Mouse (Mus musculus) midbrain, embryonic 11.5 days (tissue): Measurements from ENCODE around the gene Magi3. TPM values are rescaled to one million over a fixed set of nuclear protein-coding genes. Genes with fewer than 3 reads are reported as not detected.

Source experiments
- ATAC-seq: fragments of 200-750 bp; cut with Nextera tagmentation; 2 replicates; pipeline ENCODE4 v1.8.0; 2017; ENCODE audit warnings: moderate TSS enrichment, moderate library complexity; ENCODE audit not compliant: low FRiP score
- DNase-seq: peaks from one replicate; pipeline ENCODE4 v3.0.0; 2015; ENCODE audit warnings: low spot score; ENCODE audit errors: missing footprints
- H3K27ac ChIP-seq: fragments of 300-500 bp; sonication (generic); 2 replicates; pipeline ENCODE4 v1.5.1; 2014; ENCODE audit warnings: low read depth, low read length
- H3K27me3 ChIP-seq: fragments of 300-500 bp; sonication (generic); 2 replicates; pipeline ENCODE4 v1.6.1; 2014; ENCODE audit warnings: mild to moderate bottlenecking, low read length, moderate library complexity, mixed read lengths; ENCODE audit not compliant: control insufficient read depth, insufficient read depth
- H3K36me3 ChIP-seq: fragments of 300-500 bp; sonication (generic); 2 replicates; pipeline ENCODE4 v1.6.1; 2014; ENCODE audit warnings: mild to moderate bottlenecking, low read length, moderate library complexity, mixed read lengths; ENCODE audit not compliant: control insufficient read depth, insufficient read depth
- H3K4me1 ChIP-seq: fragments of 300-500 bp; sonication (generic); 2 replicates; pipeline ENCODE4 v1.6.1; 2014; ENCODE audit warnings: low read length; ENCODE audit not compliant: control insufficient read depth, insufficient read depth
- H3K4me2 ChIP-seq: fragments of 300-500 bp; sonication (generic); 2 replicates; pipeline ENCODE4 v1.6.1; 2014; ENCODE audit warnings: mild to moderate bottlenecking, moderate library complexity
- H3K4me3 ChIP-seq: fragments of 300-500 bp; sonication (generic); 2 replicates; pipeline ENCODE4 v1.5.1; 2014; ENCODE audit warnings: low read depth, low read length
- H3K9ac ChIP-seq: fragments of 300-500 bp; sonication (generic); 2 replicates; pipeline ENCODE4 v1.6.1; 2014; ENCODE audit warnings: low read length
- H3K9me3 ChIP-seq: fragments of 300-500 bp; sonication (generic); 2 replicates; pipeline ENCODE4 v1.6.1; 2016; ENCODE audit warnings: low read length; ENCODE audit not compliant: control insufficient read depth
- WGBS: fragments of 180-500 bp; shearing (Covaris S2); extraction: QIAGEN DNeasy Blood & Tissue Kit; methylation state at CpG from one replicate; pipeline ENCODE4 v1.1.7; 2014; 5-methylcytosine and 5-hydroxymethylcytosine counted together
- polyA plus RNA-seq: library from polyadenylated mRNA; unstranded; fragments of >200 nt; fragmentation: Nextera tagmentation; extraction: Ambion mirVana; gene quantifications from 2 replicates; pipeline ENCODE4 v1.2.1, GENCODE M21; 2014

Gene Magi3
- polyA plus RNA-seq, 1 experiment from 2014 or later = 4.2 TPM

- no peaks in the 10 kb centered on the region for H3K27me3 ChIP-seq
- H3K4me1 ChIP-seq = no peaks in the 10 kb centered on the region
- H3K36me3 ChIP-seq = no peaks in the 10 kb centered on the region
- no peak overlapping the region for H3K4me3 ChIP-seq
- no peak overlapping the region for H3K27ac ChIP-seq
- no peak overlapping the region for H3K9ac ChIP-seq
- no peak overlapping the region for H3K4me2 ChIP-seq
- no peak for DNase-seq
- H3K9me3 ChIP-seq = no peaks in the 10 kb centered on the region
- no peak for ATAC-seq
Observed at GRCm38 (mm10) chr3:104101249-104101648, 118.9 kb downstream of the Magi3 start.

- H3K9me3 ChIP-seq = no peaks in the 10 kb centered on the region
- H3K36me3 ChIP-seq = no peaks in the 10 kb centered on the region
- no peak for ATAC-seq
- H3K27ac ChIP-seq = no peak overlapping the region
- no peak overlapping the region for H3K4me2 ChIP-seq
- no peaks in the 10 kb centered on the region for H3K27me3 ChIP-seq
- WGBS = 72% methylated on average over 3 of the region's 3 CpGs
- H3K9ac ChIP-seq = no peak overlapping the region
- H3K4me3 ChIP-seq = no peak overlapping the region
- H3K4me1 ChIP-seq = no peaks in the 10 kb centered on the region
- no peak for DNase-seq
Observed at GRCm38 (mm10) chr3:104095936-104096335, 124.2 kb downstream of the Magi3 start.

DNA sequence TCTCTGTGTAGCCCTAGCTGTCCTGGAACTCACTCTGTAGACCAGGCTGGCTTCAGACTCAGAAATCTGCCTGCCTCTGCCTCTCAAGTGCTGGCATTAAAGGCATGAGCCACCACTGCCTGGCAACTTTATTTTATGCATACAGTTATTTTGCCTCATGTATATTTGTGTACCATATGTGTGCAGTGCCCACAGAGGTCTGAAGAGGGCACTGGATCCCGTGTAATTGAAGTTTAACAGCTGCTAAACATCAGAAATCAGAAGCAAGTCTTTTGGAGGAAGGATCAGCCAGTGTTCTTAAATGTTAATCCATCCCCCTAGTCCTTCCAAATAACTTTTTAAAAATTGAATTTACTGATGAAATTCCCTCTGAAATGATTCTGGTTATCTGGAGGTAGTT lies 125.5 kb downstream of the Magi3 start:
- no peak overlapping the region for H3K27ac ChIP-seq
- ATAC-seq (no peak), DNase-seq (no peak)
- 84% methylated on average over 1 of the region's 1 CpGs for WGBS
- no peak overlapping the region for H3K4me2 ChIP-seq
- no peaks in the 10 kb centered on the region for H3K36me3 ChIP-seq
- no peak overlapping the region for H3K4me3 ChIP-seq
- H3K9ac ChIP-seq = no peak overlapping the region
- no peaks in the 10 kb centered on the region for H3K9me3 ChIP-seq
- no peaks in the 10 kb centered on the region for H3K4me1 ChIP-seq
- H3K27me3 ChIP-seq = no peaks in the 10 kb centered on the region

DNA sequence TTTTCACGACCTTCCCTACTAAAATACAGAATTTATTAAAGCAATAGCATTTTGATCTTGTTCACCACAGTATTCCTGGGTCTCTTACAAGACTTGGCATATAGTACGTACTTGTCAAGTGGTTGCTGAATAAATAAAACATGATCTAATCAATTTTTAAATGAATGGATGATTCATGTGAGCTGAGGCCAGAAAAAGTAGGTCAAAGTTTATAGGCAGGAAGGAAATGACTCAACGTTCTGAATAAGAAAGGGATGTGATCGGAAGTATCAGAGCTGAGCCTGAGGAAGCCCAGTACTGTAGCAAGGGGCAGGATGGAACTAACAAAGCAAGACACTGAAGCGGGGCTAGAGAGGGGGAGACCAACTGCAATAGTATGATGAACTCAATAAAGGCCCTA lies 127.4 kb downstream of the Magi3 start:
- H3K4me2 ChIP-seq = no peak overlapping the region
- no peak overlapping the region for H3K9ac ChIP-seq
- ATAC-seq = no peak
- no peaks in the 10 kb centered on the region for H3K36me3 ChIP-seq
- 83% methylated on average over 5 of the region's 5 CpGs for WGBS
- H3K4me3 ChIP-seq = no peak overlapping the region
- H3K4me1 ChIP-seq = no peaks in the 10 kb centered on the region
- H3K27ac ChIP-seq = no peak overlapping the region
- no peaks in the 10 kb centered on the region for H3K27me3 ChIP-seq
- DNase-seq = no peak
- H3K9me3 ChIP-seq = no peaks in the 10 kb centered on the region

DNA sequence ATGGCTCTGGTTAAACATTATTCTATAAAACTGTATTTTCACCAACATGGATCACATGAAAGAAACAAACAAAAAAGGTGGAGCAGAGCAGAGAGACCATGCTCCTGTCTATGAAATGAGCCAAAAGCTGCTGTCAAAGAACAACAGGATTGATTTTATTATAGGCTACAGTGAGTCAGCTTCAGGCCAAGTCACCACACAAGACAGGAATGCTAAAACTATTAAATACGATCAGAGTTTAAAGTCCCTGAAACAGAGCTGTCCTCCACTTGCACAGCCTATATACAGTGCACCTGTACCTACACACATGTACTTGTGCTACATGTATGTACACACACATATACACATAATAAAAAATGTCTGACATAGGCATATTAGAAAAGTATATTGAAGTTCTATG lies 138.1 kb downstream of the Magi3 start:
- Histone ChIP-seq H3K4me3 (no peak overlapping the region), H3K9ac (no peak overlapping the region), H3K4me1 (no peaks in the 10 kb centered on the region), H3K27me3 (no peaks in the 10 kb centered on the region), H3K4me2 (no peak overlapping the region), H3K36me3 (no peaks in the 10 kb centered on the region), H3K27ac (no peak overlapping the region), H3K9me3 (no peaks in the 10 kb centered on the region)
- WGBS = 87% methylated on average over 1 of the region's 1 CpGs
- DNase-seq = peak; percentile 62
- ATAC-seq = no peak

GRCm38 (mm10) chr3:104078725-104079124 lies 141.4 kb downstream of the Magi3 start:
- no peak overlapping the region for H3K27ac ChIP-seq
- no peak overlapping the region for H3K9ac ChIP-seq
- ATAC-seq = no peak
- H3K36me3 ChIP-seq = no peaks in the 10 kb centered on the region
- H3K4me2 ChIP-seq = no peak overlapping the region
- no peaks in the 10 kb centered on the region for H3K27me3 ChIP-seq
- H3K9me3 ChIP-seq = no peaks in the 10 kb centered on the region
- no peak overlapping the region for H3K4me3 ChIP-seq
- DNase-seq = peak; percentile 51
- H3K4me1 ChIP-seq = no peaks in the 10 kb centered on the region

DNA sequence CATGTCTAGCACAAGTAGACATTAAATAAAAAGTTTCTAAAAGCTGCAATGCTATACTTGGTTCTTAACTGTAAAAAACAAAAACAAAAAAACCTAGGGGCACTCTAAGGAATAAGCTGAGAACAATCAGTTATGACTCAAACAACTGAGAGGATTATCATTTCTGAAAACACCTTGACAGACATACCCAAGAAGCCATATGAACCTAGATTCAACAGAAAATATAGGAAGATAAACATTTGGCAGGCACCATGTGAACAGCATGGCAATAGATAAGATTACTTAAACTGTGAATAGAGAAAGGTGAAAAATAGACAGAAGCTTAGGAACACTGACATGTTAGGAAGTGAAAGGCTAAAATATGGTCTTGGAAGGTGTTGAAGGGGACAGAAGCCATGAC lies 150.8 kb downstream of the Magi3 start:
- DNase-seq (no peak), ATAC-seq (no peak)
- Histone ChIP-seq H3K36me3 (no peaks in the 10 kb centered on the region), H3K4me1 (no peaks in the 10 kb centered on the region), H3K27me3 (no peaks in the 10 kb centered on the region), H3K27ac (no peak overlapping the region), H3K4me3 (no peak overlapping the region), H3K4me2 (no peak overlapping the region), H3K9me3 (no peaks in the 10 kb centered on the region), H3K9ac (no peak overlapping the region)

DNA sequence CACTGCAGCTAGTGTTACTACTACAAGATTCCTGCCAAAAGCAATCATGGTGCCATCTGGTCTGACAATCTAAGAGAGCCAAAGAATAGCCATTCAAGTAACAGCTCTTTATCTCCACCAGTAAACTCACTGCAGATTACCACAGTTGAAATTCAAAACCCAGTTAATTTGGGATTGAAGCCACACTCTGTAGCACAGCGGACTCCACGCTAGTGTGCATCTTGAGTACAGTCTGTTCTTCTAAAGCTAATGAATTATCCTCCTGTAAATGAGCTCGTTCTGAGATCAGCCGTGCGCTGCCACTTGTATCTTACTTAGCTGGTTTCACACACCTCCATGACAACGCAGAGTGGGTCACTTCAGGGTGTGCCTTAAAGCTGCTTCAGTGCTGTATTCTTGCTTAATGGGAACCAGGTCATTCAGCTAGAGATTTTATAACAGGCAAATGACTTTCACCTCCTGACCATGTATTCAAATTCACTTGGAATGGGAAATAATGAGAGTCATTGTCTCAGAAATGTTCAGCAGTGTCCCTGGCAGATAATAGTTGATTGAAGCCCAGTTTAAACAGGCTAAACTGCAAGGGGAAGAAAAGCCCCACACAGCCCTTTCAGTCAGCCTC lies 161.1 kb downstream of the Magi3 start:
- peak; percentile 70 for DNase-seq
- ATAC-seq = 0 out of 2 replicates have a peak, but pooled peaks have one; percentile 35

GRCm38 (mm10) chr3:104032747-104033146 lies 187.4 kb downstream of the Magi3 start:
- DNase-seq (peak; percentile 66), ATAC-seq (no peak)
- no peaks in the 10 kb centered on the region for H3K27me3 ChIP-seq
- H3K4me2 ChIP-seq = no peak overlapping the region
- no peaks in the 10 kb centered on the region for H3K36me3 ChIP-seq
- H3K4me3 ChIP-seq = no peak overlapping the region
- no peak overlapping the region for H3K27ac ChIP-seq
- 96% methylated on average over 1 of the region's 1 CpGs for WGBS
- H3K9me3 ChIP-seq = no peaks in the 10 kb centered on the region
- H3K9ac ChIP-seq = no peak overlapping the region
- no peaks in the 10 kb centered on the region for H3K4me1 ChIP-seq

More for the DNA sequence above, 161.1 kb downstream of the Magi3 start:
- Histone ChIP-seq H3K27me3 (no peaks in the 10 kb centered on the region), H3K4me2 (no peak overlapping the region), H3K9me3 (no peaks in the 10 kb centered on the region), H3K36me3 (no peaks in the 10 kb centered on the region), H3K4me3 (no peak overlapping the region), H3K27ac (no peak overlapping the region), H3K4me1 (no peaks in the 10 kb centered on the region), H3K9ac (no peak overlapping the region)
- WGBS = 68% methylated on average over 6 of the region's 6 CpGs
